Mouse (Mus musculus): ENCODE data around the gene Sirpa. TPM values are rescaled to one million over a fixed set of nuclear protein-coding genes. Genes with fewer than 3 reads are reported as not detected.

The Sirpa gene
- total RNA-seq, 1 experiment: 6.5 TPM

GRCm38 (mm10) chr2:129597581-129597980 lies 4.9 kb downstream of the Sirpa start:
- no peaks in the 10 kb centered on the region for H3K36me3 ChIP-seq (ENCODE audit: control insufficient read depth, insufficient read depth, low read length, poor library complexity, severe bottlenecking)
- no peaks in the 10 kb centered on the region for H3K9me3 ChIP-seq (ENCODE audit: control insufficient read depth, insufficient read depth, low read depth, low read length)
- no peaks in the 10 kb centered on the region for H3K4me1 ChIP-seq (ENCODE audit: control insufficient read depth in 2 of 2, insufficient read depth in 2 of 2, low read length in 2 of 2, poor library complexity in 1 of 2)
- no peak overlapping the region for H3K4me3 ChIP-seq (ENCODE audit: insufficient read depth in 1 of 2, low read depth in 1 of 2, low read length in 2 of 2, poor library complexity in 1 of 2, severe bottlenecking in 1 of 2)
- in situ Hi-C loops (cut with MboI; ENCODE audit: low sequenced_read_pairs in 2 of 2, unreplicated experiment in 2 of 2): no loop called here
- TF ChIP-seq ZNF384 (IDR thresholded peaks at IDR 0.05; ENCODE audit: low read depth, low read length): no peak
- H3K27ac ChIP-seq (ENCODE audit: insufficient read depth, low read depth, low read length, poor library complexity, severe bottlenecking): no peak overlapping the region
- H3K9ac ChIP-seq (ENCODE audit: insufficient read depth, low read depth, low read length, poor library complexity, severe bottlenecking): no peak overlapping the region
- no peak for DNase-seq (ENCODE audit: low read depth, low spot score)

- no peak overlapping the region for H3K27ac ChIP-seq (ENCODE audit: insufficient read depth, low read depth, low read length, poor library complexity, severe bottlenecking)
- no peaks in the 10 kb centered on the region for H3K9me3 ChIP-seq (ENCODE audit: control insufficient read depth, insufficient read depth, low read depth, low read length)
- in situ Hi-C loops (cut with MboI; ENCODE audit: low sequenced_read_pairs in 2 of 2, unreplicated experiment in 2 of 2): no loop called here
- no peaks in the 10 kb centered on the region for H3K36me3 ChIP-seq (ENCODE audit: control insufficient read depth, insufficient read depth, low read length, poor library complexity, severe bottlenecking)
- TF ChIP-seq HCFC1 (IDR thresholded peaks at IDR 0.05; ENCODE audit: borderline replicate concordance, insufficient read depth, low read length) (no peak), CHD2 (IDR thresholded peaks at IDR 0.05; ENCODE audit: low read depth, low read length) (no peak), ZC3H11A (IDR thresholded peaks at IDR 0.05; ENCODE audit: borderline replicate concordance, low read depth, low read length) (no peak), ZNF384 (IDR thresholded peaks at IDR 0.05; ENCODE audit: low read depth, low read length) (no peak), MAFK (IDR thresholded peaks at IDR 0.05; ENCODE audit: insufficient read depth, low read depth, low read length) (no peak)
- no peak for DNase-seq (ENCODE audit: low read depth, low spot score)
- no peaks in the 10 kb centered on the region for H3K4me1 ChIP-seq (ENCODE audit: control insufficient read depth in 2 of 2, insufficient read depth in 2 of 2, low read length in 2 of 2, poor library complexity in 1 of 2)
- H3K4me3 ChIP-seq (ENCODE audit: insufficient read depth in 1 of 2, low read depth in 1 of 2, low read length in 2 of 2, poor library complexity in 1 of 2, severe bottlenecking in 1 of 2): no peak overlapping the region
- H3K9ac ChIP-seq (ENCODE audit: insufficient read depth, low read depth, low read length, poor library complexity, severe bottlenecking): no peak overlapping the region
Measured at GRCm38 (mm10) chr2:129598094-129598493, 5.5 kb downstream of the Sirpa start.

GRCm38 (mm10) chr2:129599231-129600084 lies 6.8 kb downstream of the Sirpa start:
- in situ Hi-C loops (cut with MboI; ENCODE audit: low sequenced_read_pairs in 2 of 2, unreplicated experiment in 2 of 2): no loop called here
- Histone ChIP-seq H3K4me3 (ENCODE audit: insufficient read depth in 1 of 2, low read depth in 1 of 2, low read length in 2 of 2, poor library complexity in 1 of 2, severe bottlenecking in 1 of 2) (no peak overlapping the region), H3K9me3 (ENCODE audit: control insufficient read depth, insufficient read depth, low read depth, low read length) (no peaks in the 10 kb centered on the region), H3K27ac (ENCODE audit: insufficient read depth, low read depth, low read length, poor library complexity, severe bottlenecking) (no peak overlapping the region), H3K4me1 (ENCODE audit: control insufficient read depth in 2 of 2, insufficient read depth in 2 of 2, low read length in 2 of 2, poor library complexity in 1 of 2) (no peaks in the 10 kb centered on the region; a peak in 1 of 4 replicates), H3K9ac (ENCODE audit: insufficient read depth, low read depth, low read length, poor library complexity, severe bottlenecking) (no peak overlapping the region), H3K36me3 (ENCODE audit: control insufficient read depth, insufficient read depth, low read length, poor library complexity, severe bottlenecking) (no peaks in the 10 kb centered on the region)
- DNase-seq (ENCODE audit: low read depth, low spot score): no peak
- TF ChIP-seq HCFC1 (IDR thresholded peaks at IDR 0.05; ENCODE audit: borderline replicate concordance, insufficient read depth, low read length): no peak
- no peak for TF ChIP-seq MAFK (IDR thresholded peaks at IDR 0.05; ENCODE audit: insufficient read depth, low read depth, low read length)
- no peak for TF ChIP-seq CHD2 (IDR thresholded peaks at IDR 0.05; ENCODE audit: low read depth, low read length)
- TF ChIP-seq ZNF384 (IDR thresholded peaks at IDR 0.05; ENCODE audit: low read depth, low read length): no peak

GRCm38 (mm10) chr2:129601059-129601650 lies 8.5 kb downstream of the Sirpa start:
- TF ChIP-seq HCFC1 (IDR thresholded peaks at IDR 0.05; ENCODE audit: borderline replicate concordance, insufficient read depth, low read length): no peak
- no peak for TF ChIP-seq ZC3H11A (IDR thresholded peaks at IDR 0.05; ENCODE audit: borderline replicate concordance, low read depth, low read length)
- TF ChIP-seq MAFK (IDR thresholded peaks at IDR 0.05; ENCODE audit: insufficient read depth, low read depth, low read length): no peak
- TF ChIP-seq ZNF384 (IDR thresholded peaks at IDR 0.05; ENCODE audit: low read depth, low read length): no peak
- no peak for TF ChIP-seq CHD2 (IDR thresholded peaks at IDR 0.05; ENCODE audit: low read depth, low read length)
- no peak for DNase-seq (ENCODE audit: low read depth, low spot score)
- Histone ChIP-seq H3K4me1 (ENCODE audit: control insufficient read depth in 2 of 2, insufficient read depth in 2 of 2, low read length in 2 of 2, poor library complexity in 1 of 2) (no peaks in the 10 kb centered on the region; a peak in 1 of 4 replicates), H3K36me3 (ENCODE audit: control insufficient read depth, insufficient read depth, low read length, poor library complexity, severe bottlenecking) (no peaks in the 10 kb centered on the region), H3K4me3 (ENCODE audit: insufficient read depth in 1 of 2, low read depth in 1 of 2, low read length in 2 of 2, poor library complexity in 1 of 2, severe bottlenecking in 1 of 2) (no peak overlapping the region), H3K9ac (ENCODE audit: insufficient read depth, low read depth, low read length, poor library complexity, severe bottlenecking) (no peak overlapping the region), H3K27ac (ENCODE audit: insufficient read depth, low read depth, low read length, poor library complexity, severe bottlenecking) (no peak overlapping the region), H3K9me3 (ENCODE audit: control insufficient read depth, insufficient read depth, low read depth, low read length) (no peaks in the 10 kb centered on the region)
- in situ Hi-C loops (cut with MboI; ENCODE audit: low sequenced_read_pairs in 2 of 2, unreplicated experiment in 2 of 2): no loop called here

All from ES-E14 (cell line).